Mouse (Mus musculus): ENCODE results near the gene Polr3b. TPM values are rescaled to one million over a fixed set of nuclear protein-coding genes. Genes with fewer than 3 reads are reported as not detected.

Polr3b gene
- total and polyA plus RNA-seq, 2 experiments from 2014 or later: 8.7 to 11.1 TPM

DNA sequence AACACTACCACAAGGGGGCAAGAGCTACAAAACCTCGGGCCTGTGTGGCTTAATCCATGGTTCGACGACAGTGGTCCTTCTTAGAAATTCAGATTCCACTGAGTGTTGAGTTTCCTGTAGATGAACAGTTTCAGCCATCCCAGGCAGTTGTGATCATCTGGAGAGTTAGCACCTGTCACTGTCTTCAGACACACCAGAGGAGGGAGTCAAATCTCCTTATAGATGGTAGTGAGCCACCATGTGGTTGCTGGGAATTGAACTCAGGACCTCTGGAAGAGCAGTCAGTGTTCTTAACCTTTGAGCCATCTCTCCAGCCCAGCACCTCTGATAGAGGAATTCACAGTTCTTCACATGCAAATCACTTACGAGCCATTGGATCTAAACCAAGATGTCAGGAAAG is 105.7 kb downstream of the Polr3b start:
- no peaks in the 10 kb centered on the region for H3K9me3 ChIP-seq (ENCODE audit: low read length)
- no peak overlapping the region for H3K27ac ChIP-seq
- TF ChIP-seq CTCF (IDR thresholded peaks at IDR 0.05; ENCODE audit: low read depth): no peak
- ATAC-seq: no peak
- H3K36me3 ChIP-seq (ENCODE audit: insufficient read depth, low read length): no peaks in the 10 kb centered on the region
- H3K4me2 ChIP-seq (ENCODE audit: low read depth, low read length): no peak overlapping the region
- H3K4me1 ChIP-seq (ENCODE audit: insufficient read depth, low read length): no peaks in the 10 kb centered on the region
- H3K4me3 ChIP-seq (ENCODE audit: low read length): no peak overlapping the region
- 87% methylated on average over 4 of the region's 4 CpGs for WGBS
- no peaks in the 10 kb centered on the region for H3K27me3 ChIP-seq (ENCODE audit: insufficient read depth, low read length)
- no peak overlapping the region for H3K9ac ChIP-seq (replicated peaks; ENCODE audit: low read length)
- DNase-seq (ENCODE audit: low spot score): no peak

GRCm38 (mm10) chr10:84730078-84730477 is 108.0 kb downstream of the Polr3b start:
- DNase-seq (ENCODE audit: low spot score): no peak
- Histone ChIP-seq H3K27me3 (ENCODE audit: insufficient read depth, low read length) (no peaks in the 10 kb centered on the region), H3K9me3 (ENCODE audit: low read length) (no peaks in the 10 kb centered on the region), H3K4me1 (ENCODE audit: insufficient read depth, low read length) (no peaks in the 10 kb centered on the region), H3K36me3 (ENCODE audit: insufficient read depth, low read length) (no peaks in the 10 kb centered on the region), H3K4me3 (ENCODE audit: low read length) (no peak overlapping the region), H3K9ac (replicated peaks; ENCODE audit: low read length) (no peak overlapping the region), H3K27ac (no peak overlapping the region), H3K4me2 (ENCODE audit: low read depth, low read length) (no peak overlapping the region)
- 87% methylated on average over 3 of the region's 3 CpGs for WGBS
- peak; percentile 44 for TF ChIP-seq CTCF (IDR thresholded peaks at IDR 0.05; ENCODE audit: low read depth)
- ATAC-seq: no peak

- TF ChIP-seq CTCF (IDR thresholded peaks at IDR 0.05; ENCODE audit: low read depth): no peak
- Histone ChIP-seq H3K27me3 (ENCODE audit: insufficient read depth, low read length) (no peaks in the 10 kb centered on the region), H3K9ac (replicated peaks; ENCODE audit: low read length) (no peak overlapping the region), H3K9me3 (ENCODE audit: low read length) (no peaks in the 10 kb centered on the region), H3K4me3 (ENCODE audit: low read length) (no peak overlapping the region), H3K27ac (no peak overlapping the region), H3K36me3 (ENCODE audit: insufficient read depth, low read length) (no peaks in the 10 kb centered on the region), H3K4me1 (ENCODE audit: insufficient read depth, low read length) (no peaks in the 10 kb centered on the region), H3K4me2 (ENCODE audit: low read depth, low read length) (no peak overlapping the region)
- DNase-seq (ENCODE audit: low spot score): no peak
- no peak for ATAC-seq
- WGBS: 91% methylated on average over 9 of the region's 9 CpGs
These were observed 108.9 kb downstream of the Polr3b start for GRCm38 (mm10) chr10:84730956-84731355.

- H3K9me3 ChIP-seq (ENCODE audit: low read length): no peaks in the 10 kb centered on the region
- no peak overlapping the region for H3K4me2 ChIP-seq (ENCODE audit: low read depth, low read length)
- 53% methylated on average over 6 of the region's 6 CpGs for WGBS
- H3K9ac ChIP-seq (replicated peaks; ENCODE audit: low read length): no peak overlapping the region
- DNase-seq (ENCODE audit: low spot score) (no peak), ATAC-seq (no peak)
- H3K27ac ChIP-seq: no peak overlapping the region
- no peaks in the 10 kb centered on the region for H3K36me3 ChIP-seq (ENCODE audit: insufficient read depth, low read length)
- no peak for TF ChIP-seq CTCF (IDR thresholded peaks at IDR 0.05; ENCODE audit: low read depth)
- no peak overlapping the region for H3K4me3 ChIP-seq (ENCODE audit: low read length)
- no peaks in the 10 kb centered on the region for H3K27me3 ChIP-seq (ENCODE audit: insufficient read depth, low read length)
- H3K4me1 ChIP-seq (ENCODE audit: insufficient read depth, low read length): no peaks in the 10 kb centered on the region
These were observed 111.4 kb downstream of the Polr3b start for GRCm38 (mm10) chr10:84733511-84733910.

DNA sequence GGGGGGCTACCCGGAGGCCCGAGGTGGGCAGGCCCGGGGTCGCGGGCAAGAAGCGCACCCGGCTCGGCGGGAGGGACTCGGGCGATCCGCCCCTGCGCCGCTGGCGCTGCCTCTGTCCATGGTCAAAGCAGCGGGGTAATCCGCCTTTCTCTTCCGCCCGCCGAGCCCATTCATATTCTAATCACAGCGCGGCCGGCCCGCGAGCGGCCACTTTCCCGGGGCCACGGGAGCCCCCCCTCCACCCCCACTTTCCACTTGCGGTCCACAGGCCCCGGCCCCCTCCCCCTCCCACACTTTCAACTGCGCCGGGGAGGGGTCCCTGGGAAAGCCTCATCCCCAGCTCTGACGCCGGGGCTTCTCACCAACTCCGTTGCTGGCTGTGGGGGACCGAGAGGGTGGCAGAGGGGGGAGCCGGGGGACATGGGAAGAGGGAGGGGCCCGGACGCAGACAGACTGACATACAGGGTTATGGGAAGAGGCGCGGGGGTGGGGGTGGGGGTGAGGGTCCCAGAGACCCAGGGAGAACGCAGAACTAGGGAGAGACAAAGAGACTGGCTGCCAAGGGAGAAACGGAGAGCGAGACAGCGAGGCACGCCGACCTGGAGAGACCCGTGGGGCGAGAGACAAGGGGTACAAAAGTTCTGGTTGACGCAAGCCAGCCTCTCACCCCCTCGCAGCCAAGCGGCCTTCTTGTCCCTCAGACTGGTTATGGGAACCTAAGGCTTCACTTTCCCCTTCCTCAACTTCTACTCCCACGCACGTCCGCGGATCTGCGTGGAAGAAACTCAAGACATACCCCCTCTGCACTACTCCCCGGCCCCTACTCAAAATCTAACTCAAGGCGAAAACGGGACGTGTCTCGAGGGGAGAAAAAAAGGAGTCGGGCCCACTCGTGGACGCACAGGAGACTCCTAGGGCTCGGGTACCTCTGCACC is 133.0 kb downstream of the Polr3b start:
- Histone ChIP-seq H3K36me3 (ENCODE audit: insufficient read depth, low read length) (no peaks in the 10 kb centered on the region), H3K27ac (peak overlapping the region; percentile 84), H3K4me2 (ENCODE audit: low read depth, low read length) (peak overlapping the region; percentile 77), H3K27me3 (ENCODE audit: insufficient read depth, low read length) (peaks cover 19% of the 10 kb centered on the region; the same call in 1 of the 2 replicates), H3K9ac (replicated peaks; ENCODE audit: low read length) (peak overlapping the region; percentile 49), H3K4me1 (ENCODE audit: insufficient read depth, low read length) (peaks cover 10% of the 10 kb centered on the region), H3K9me3 (ENCODE audit: low read length) (no peaks in the 10 kb centered on the region), H3K4me3 (ENCODE audit: low read length) (peak overlapping the region; percentile 49)
- ATAC-seq (peak; percentile 75), DNase-seq (ENCODE audit: low spot score) (peak; percentile 80)
- WGBS: under 1% methylated on average over 65 of the region's 66 CpGs
- no peak for TF ChIP-seq CTCF (IDR thresholded peaks at IDR 0.05; ENCODE audit: low read depth)

GRCm38 (mm10) chr10:84755786-84756203 is 133.7 kb downstream of the Polr3b start, which contains the start of gene Rfx4:
Rfx4 (plus strand) TSS chr10:84756062.
- ATAC-seq (peak; percentile 79), DNase-seq (ENCODE audit: low spot score) (peak; percentile 85)
- H3K4me2 ChIP-seq (ENCODE audit: low read depth, low read length): peak within 1 kb of the TSS; percentile 77
- H3K9me3 ChIP-seq (ENCODE audit: low read length): no peaks in the 10 kb centered on the region
- TF ChIP-seq CTCF (IDR thresholded peaks at IDR 0.05; ENCODE audit: low read depth): no peak
- WGBS: 2% methylated on average over 24 of the region's 24 CpGs
- peak within 1 kb of the TSS; percentile 49 for H3K4me3 ChIP-seq (ENCODE audit: low read length)
- peaks cover 19% of the 10 kb centered on the region; the same call in 1 of the 2 replicates for H3K27me3 ChIP-seq (ENCODE audit: insufficient read depth, low read length)
- H3K27ac ChIP-seq: peak within 1 kb of the TSS; percentile 84
- H3K36me3 ChIP-seq (ENCODE audit: insufficient read depth, low read length): no peaks in the 10 kb centered on the region
- H3K9ac ChIP-seq (replicated peaks; ENCODE audit: low read length): peak within 1 kb of the TSS; percentile 54
- peaks cover 15% of the 10 kb centered on the region for H3K4me1 ChIP-seq (ENCODE audit: insufficient read depth, low read length)

Measured in hindbrain, postnatal 0 days (tissue).